Mouse (Mus musculus) liver, embryonic 14.5 days (tissue): Measurements from ENCODE around the gene Dock2. TPM values are rescaled to one million over a fixed set of nuclear protein-coding genes. Genes with fewer than 3 reads are reported as not detected.

Source experiments
- ATAC-seq: fragments of 200-750 bp; cut with Nextera tagmentation; 2 replicates; pipeline ENCODE4 v1.8.0; 2017; ENCODE audit warnings: moderate number of reproducible peaks, mild to moderate bottlenecking, moderate library complexity; ENCODE audit not compliant: insufficient read depth
- DNase-seq, 3 experiments: peaks; one replicate each; pipeline ENCODE4 v3.0.0-alpha.2; 2012 to 2013; ENCODE audit warnings: low read depth in 3 of 3, low spot score in 3 of 3
- H3K27ac ChIP-seq: fragments of 300-500 bp; sonication (generic); 2 replicates; pipeline ENCODE4 v1.5.1; 2014; ENCODE audit warnings: moderate library complexity, mild to moderate bottlenecking, control low read depth, inconsistent platforms
- H3K27me3 ChIP-seq: fragments of 300-500 bp; sonication (generic); 2 replicates; pipeline ENCODE4 v1.6.1; 2014; ENCODE audit warnings: mild to moderate bottlenecking, low read length, moderate library complexity; ENCODE audit not compliant: control insufficient read depth, insufficient read depth
- H3K36me3 ChIP-seq: fragments of 300-500 bp; sonication (generic); replicated peaks from 2 replicates; pipeline ENCODE4 v1.6.1; 2014; ENCODE audit warnings: low read depth; ENCODE audit not compliant: control insufficient read depth, insufficient read depth
- H3K4me1 ChIP-seq, 2 experiments: fragments of 200-500 bp in 1 of 2; fragments of 300-500 bp in 1 of 2; sonication (generic) in 1 of 2; replicated peaks; 2 replicates each; pipeline ENCODE4 v1.6.1; 2012 to 2014; ENCODE audit warnings: antibody characterized with exemption in 1 of 2, inconsistent platforms in 1 of 2, low read length in 1 of 2; ENCODE audit not compliant: control insufficient read depth in 2 of 2, insufficient read depth in 2 of 2
- H3K4me2 ChIP-seq: fragments of 300-500 bp; sonication (generic); 2 replicates; pipeline ENCODE4 v1.6.1; 2014; ENCODE audit warnings: low read depth, mild to moderate bottlenecking, control low read depth, moderate library complexity
- H3K4me3 ChIP-seq, 2 experiments: fragments of 200-500 bp in 1 of 2; fragments of 300-500 bp in 1 of 2; sonication (generic) in 1 of 2; 2 replicates each; pipeline ENCODE4 v1.5.1; 2012 to 2014; ENCODE audit warnings: low read depth in 2 of 2, low read length in 2 of 2, mild to moderate bottlenecking in 2 of 2, control low read depth in 1 of 2, inconsistent platforms in 1 of 2, moderate library complexity in 1 of 2; ENCODE audit not compliant: insufficient read depth in 1 of 2
- H3K9ac ChIP-seq: fragments of 300-500 bp; sonication (generic); replicated peaks from 2 replicates; pipeline ENCODE4 v1.6.1; 2014; ENCODE audit warnings: mild to moderate bottlenecking, control low read depth, moderate library complexity
- H3K9me3 ChIP-seq: fragments of 300-500 bp; sonication (generic); 2 replicates; pipeline ENCODE4 v1.6.1; 2016; ENCODE audit warnings: low read length, mixed read lengths; ENCODE audit not compliant: control insufficient read depth
- CTCF ChIP-seq: IDR thresholded peaks from 2 replicates; pipeline ENCODE4 v1.5.1; 2016; ENCODE audit warnings: antibody characterized with exemption, low read depth, control low read depth
- EP300 ChIP-seq: IDR thresholded peaks from 2 replicates; pipeline ENCODE4 v1.6.1; 2016; ENCODE audit warnings: antibody characterized with exemption, low read depth
- WGBS: fragments of 180-500 bp; shearing (Covaris S2); extraction: QIAGEN DNeasy Blood & Tissue Kit; methylation state at CpG from one replicate; pipeline ENCODE4 v1.1.7; 2014; ENCODE audit not compliant: insufficient replicate concordance; 5-methylcytosine and 5-hydroxymethylcytosine counted together
- polyA plus RNA-seq, 2 experiments: library from polyadenylated mRNA; depleted of rRNA in 1 of 2; stranded (reverse) in 1 of 2; unstranded in 1 of 2; fragments of >200 nt; fragmentation: Nextera tagmentation in 1 of 2; extraction: Ambion mirVana in 1 of 2; gene quantifications; 2 replicates each; pipeline versions ENCODE4 v1.2.1 to v1.2.3; 2012 to 2014

The Dock2 gene
- polyA plus RNA-seq, 2 experiments: 2.1 to 2.6 TPM

GRCm38 (mm10) chr11:34181214-34182117, 602.2 kb downstream of the Dock2 start:
- H3K4me1 ChIP-seq: no peaks in the 10 kb centered on the region
- no peak overlapping the region for H3K4me3 ChIP-seq
- H3K9ac ChIP-seq: no peak overlapping the region
- H3K27ac ChIP-seq: no peak overlapping the region
- TF ChIP-seq EP300: no peak
- TF ChIP-seq CTCF: no peak
- DNase-seq (no peak), ATAC-seq (no peak)
- 44% methylated on average over 8 of the region's 8 CpGs for WGBS
- no peaks in the 10 kb centered on the region for H3K9me3 ChIP-seq
- H3K4me2 ChIP-seq: no peak overlapping the region
- no peaks in the 10 kb centered on the region for H3K27me3 ChIP-seq
- no peaks in the 10 kb centered on the region for H3K36me3 ChIP-seq

- H3K4me3 ChIP-seq: no peak overlapping the region
- H3K4me1 ChIP-seq: no peaks in the 10 kb centered on the region
- no peak for TF ChIP-seq EP300
- TF ChIP-seq CTCF: no peak
- DNase-seq (no peak), ATAC-seq (no peak)
- WGBS: 62% methylated on average over 2 of the region's 2 CpGs
- no peaks in the 10 kb centered on the region for H3K27me3 ChIP-seq
- no peaks in the 10 kb centered on the region for H3K36me3 ChIP-seq
- H3K4me2 ChIP-seq: no peak overlapping the region
- H3K9ac ChIP-seq: no peak overlapping the region
- no peak overlapping the region for H3K27ac ChIP-seq
- no peaks in the 10 kb centered on the region for H3K9me3 ChIP-seq
These were observed 604.9 kb downstream of the Dock2 start for GRCm38 (mm10) chr11:34178752-34179151.

Other genes with a start within 250 kb of the Dock2 start
- 6.0 and 12.6 TPM in 2 replicates for gene Spdl1, start 49.7 kb upstream of the Dock2 start, polyA plus RNA-seq (2012; rRNA removed)
- gene Spdl1, start 49.7 kb upstream of the Dock2 start, polyA plus RNA-seq (2014; fragmentation: Nextera tagmentation; extraction: Ambion mirVana): 15.2 and 15.5 TPM in 2 replicates